Mouse (Mus musculus) lung, adult 2 months (tissue): ENCODE data around the gene Zbtb8os.

ENCODE experiments used
- CTCF ChIP-seq: fragments of 200-500 bp; IDR thresholded peaks from 2 replicates; pipeline ENCODE4 v1.5.1; 2011; ENCODE audit warnings: mild to moderate bottlenecking, low read length, control low read depth; ENCODE audit not compliant: insufficient read depth
- POLR2A ChIP-seq: fragments of 200-500 bp; IDR thresholded peaks from 2 replicates; pipeline ENCODE4 v1.6.1; 2011; ENCODE audit warnings: low read depth, mild to moderate bottlenecking, control low read depth, low read length, borderline replicate concordance; ENCODE audit errors: extremely low read depth

DNA sequence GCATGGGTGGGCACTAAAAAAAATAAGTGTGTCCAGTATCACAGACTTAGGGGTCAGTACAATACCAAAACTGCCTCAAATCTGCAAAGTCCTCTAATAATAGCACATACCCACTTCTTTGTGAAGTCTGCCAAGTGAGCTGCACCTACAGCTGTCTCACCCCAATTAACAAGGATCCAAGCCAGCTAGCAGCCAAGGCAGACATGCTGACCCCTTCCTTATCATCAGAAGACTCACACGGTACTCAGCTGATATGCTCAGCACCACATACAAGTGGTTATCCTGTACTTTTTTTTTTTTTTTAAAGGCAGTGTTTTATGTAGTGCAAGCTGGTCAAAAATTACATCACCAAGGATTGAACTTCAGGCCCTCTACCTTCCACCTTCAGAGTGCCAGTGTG lies 31.2 kb upstream of the Zbtb8os start:
- no peak for TF ChIP-seq CTCF
- no peak for TF ChIP-seq POLR2A
